Mouse (Mus musculus) CD4-positive helper T cell, adult 2 months (primary cell): ENCODE measurements at regions not wholly inside any gene's neighbourhood (a gene's known extent, or its start where the extent isn't known, plus 50 kb on each side); places are given as distances from the start of the nearest gene placed in this dataset.

Experiments used
- DNase-seq: peaks from one replicate; pipeline ENCODE4 v3.0.0-alpha.2; 2012; ENCODE audit warnings: low read depth, missing footprints, low spot score

DNA sequence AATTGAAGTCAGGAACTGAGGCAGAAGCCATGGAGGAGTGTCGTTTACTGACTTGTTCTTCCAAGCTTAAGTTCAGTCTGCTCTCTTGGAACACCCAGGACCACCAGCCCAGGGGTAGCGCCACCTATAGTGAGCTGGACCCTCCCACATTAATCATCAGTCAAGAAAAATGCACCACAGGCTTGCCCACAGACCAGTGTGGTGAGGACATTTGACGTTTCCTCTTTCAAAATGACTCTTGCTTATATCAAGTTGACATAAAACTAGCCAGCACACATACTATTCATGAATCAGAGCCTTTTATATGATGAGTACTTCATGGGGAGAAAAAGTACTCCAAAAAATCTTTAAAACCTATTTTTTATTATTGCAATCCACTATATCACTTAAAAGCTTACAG lies 69.7 kb upstream of the Paip1 start:
- no peak for DNase-seq

DNA sequence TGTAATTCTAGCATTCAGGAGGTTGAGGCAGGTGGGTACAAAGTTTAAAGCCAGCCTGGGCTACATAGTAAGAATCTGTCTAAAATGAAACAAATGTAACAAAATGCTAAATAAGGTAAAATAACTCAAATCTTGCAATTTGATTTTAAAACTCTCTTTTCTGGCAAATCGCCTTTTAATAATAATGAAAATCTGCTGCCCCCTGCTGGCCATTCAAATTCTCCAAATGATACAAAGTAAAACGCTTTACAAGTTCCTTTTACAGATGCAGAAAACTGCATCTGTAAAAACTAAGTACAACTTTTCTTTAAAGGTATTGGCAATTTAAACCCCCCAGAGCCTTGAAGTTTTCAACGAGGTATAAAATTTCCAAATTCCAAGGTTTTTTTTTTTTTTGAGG lies 65.0 kb upstream of the Paip1 start:
- DNase-seq = peak; percentile 30

DNA sequence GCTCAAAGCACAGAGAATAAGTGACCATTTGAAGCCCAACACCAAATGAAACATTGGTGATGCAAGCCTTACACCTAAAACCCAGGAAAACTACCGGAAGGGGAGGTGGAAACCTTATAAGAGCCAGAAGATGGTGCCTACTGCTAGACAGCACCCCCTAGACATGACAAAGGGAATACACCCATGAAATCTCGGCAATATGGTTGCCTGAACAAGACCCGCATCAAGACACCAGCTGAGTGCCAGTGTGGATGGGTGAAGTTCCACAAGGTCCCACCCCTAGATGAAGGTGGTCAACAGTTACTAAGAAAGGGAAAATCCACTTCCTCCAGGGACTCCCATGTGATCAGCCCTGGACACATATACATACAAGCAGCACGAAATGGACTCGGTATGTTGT lies 64.2 kb upstream of the Paip1 start:
- no peak for DNase-seq

DNA sequence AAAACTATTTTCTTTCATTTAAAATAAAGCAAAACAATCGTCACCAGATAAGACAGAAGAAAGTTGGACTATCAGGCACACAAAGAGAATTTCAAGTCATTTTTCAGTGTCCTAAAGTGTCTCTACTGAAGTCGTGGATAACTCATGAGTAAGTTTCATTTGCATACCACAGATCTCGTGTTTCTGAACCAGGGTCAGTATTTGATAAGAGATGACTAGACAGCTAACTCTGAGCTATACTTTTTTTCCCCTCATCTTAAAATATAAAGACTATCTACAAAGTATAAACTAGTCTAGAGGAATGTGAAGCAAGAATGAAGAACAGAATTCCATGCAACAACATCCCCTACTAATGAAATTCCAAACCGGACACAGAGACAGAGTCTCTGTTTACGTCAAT lies 60.9 kb upstream of the Paip1 start:
- no peak for DNase-seq

DNA sequence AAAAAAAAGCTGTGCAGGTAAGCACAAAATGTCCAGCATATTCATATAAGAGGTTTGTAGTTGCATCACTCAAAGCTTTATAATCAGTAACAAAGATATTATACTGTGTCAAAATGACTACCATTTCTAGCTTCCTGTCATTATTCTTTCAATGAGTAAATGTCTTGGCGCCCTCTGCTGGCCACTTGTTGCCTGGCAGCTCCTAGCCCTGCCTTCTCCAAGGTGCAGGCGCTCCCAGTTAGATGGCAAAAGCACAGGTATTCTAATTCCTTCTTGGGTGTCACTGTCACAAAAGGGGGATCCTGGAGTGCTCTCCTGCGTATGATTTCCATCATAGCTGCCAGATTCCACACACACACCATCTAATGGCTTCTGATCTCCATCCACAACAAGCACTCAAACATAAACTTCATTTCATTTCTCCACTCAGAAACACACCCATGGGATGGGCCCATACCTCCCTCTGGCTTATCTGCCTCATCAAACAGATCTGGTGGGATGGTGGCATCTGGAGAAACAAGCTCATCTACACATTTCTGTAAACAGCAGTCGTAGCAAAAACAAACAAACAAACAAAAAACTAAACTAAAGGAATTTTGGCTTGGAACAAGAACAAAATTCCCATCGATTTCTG lies 49.9 kb upstream of the Paip1 start:
- peak; percentile 57 for DNase-seq
